Mouse (Mus musculus): ENCODE measurements around the gene Pdzd8. TPM values are rescaled to one million over a fixed set of nuclear protein-coding genes. Genes with fewer than 3 reads are reported as not detected.

The Pdzd8 gene
- 7.7 TPM for polyA plus RNA-seq (2017; shearing (Covaris generic))

GRCm38 (mm10) chr19:59345658-59346283, at the start of gene Pdzd8:
Pdzd8 (minus strand) TSS chr19:59345780.

GRCm38 (mm10) chr19:59321990-59322389, 23.6 kb downstream of the Pdzd8 start, which contains the start of gene Rps12-ps3:
Rps12-ps3 (plus strand) TSS chr19:59322290.

GRCm38 (mm10) chr19:59260718-59261442, 84.7 kb downstream of the Pdzd8 start, which contains the start of gene Slc18a2:
Slc18a2 (plus strand) TSS chr19:59260896.

Other genes with a start within 250 kb of the Pdzd8 start
- gene Vax1, start 175.7 kb downstream of the Pdzd8 start, polyA plus RNA-seq (2017; shearing (Covaris generic)): not detected
- not detected for gene Kcnk18, start 126.6 kb downstream of the Pdzd8 start, polyA plus RNA-seq (2017; shearing (Covaris generic))
- gene Slc18a2, start 84.9 kb downstream of the Pdzd8 start, polyA plus RNA-seq (2017; shearing (Covaris generic)): 5.3 TPM
- 111 TPM for gene Rps12-ps3, start 23.5 kb downstream of the Pdzd8 start, polyA plus RNA-seq (2017; shearing (Covaris generic))
- gene Emx2, start 112.6 kb upstream of the Pdzd8 start, polyA plus RNA-seq (2017; shearing (Covaris generic)): not detected

All from activated CD4-positive, CD25-positive, alpha-beta regulatory T cell, adult 9 weeks (primary cell).